Mouse (Mus musculus) testis, adult 2 months (tissue): ENCODE measurements around the gene Als2cl. TPM values are rescaled to one million over a fixed set of nuclear protein-coding genes. Genes with fewer than 3 reads are reported as not detected.

Experiments used
- H3K27ac ChIP-seq: fragments of 200-500 bp; 2 replicates; pipeline ENCODE4 v1.5.1; 2012; ENCODE audit warnings: low read depth, low read length; ENCODE audit not compliant: control insufficient read depth, insufficient read depth
- H3K27me3 ChIP-seq: fragments of 200-500 bp; 2 replicates; pipeline ENCODE4 v1.6.1; 2012; ENCODE audit warnings: mild to moderate bottlenecking, low read length, moderate library complexity; ENCODE audit not compliant: control insufficient read depth, insufficient read depth
- H3K36me3 ChIP-seq: fragments of 200-500 bp; 2 replicates; pipeline ENCODE4 v1.6.1; 2012; ENCODE audit warnings: mild to moderate bottlenecking, low read length; ENCODE audit not compliant: control insufficient read depth, insufficient read depth
- H3K4me1 ChIP-seq: fragments of 200-500 bp; 2 replicates; pipeline ENCODE4 v1.6.1; 2012; ENCODE audit warnings: low read length; ENCODE audit not compliant: control insufficient read depth, insufficient read depth
- H3K4me3 ChIP-seq: fragments of 200-500 bp; 2 replicates; pipeline ENCODE4 v1.5.1; 2012; ENCODE audit warnings: low read depth, mild to moderate bottlenecking, low read length, moderate library complexity, mixed read lengths; ENCODE audit not compliant: control insufficient read depth
- CTCF ChIP-seq: fragments of 200-500 bp; IDR thresholded peaks from 2 replicates; pipeline ENCODE4 v1.5.1; 2012; ENCODE audit warnings: low read depth, mild to moderate bottlenecking, inconsistent platforms, low read length, moderate library complexity; ENCODE audit not compliant: control insufficient read depth, insufficient read depth, insufficient replicate concordance
- POLR2A ChIP-seq: fragments of 200-500 bp; IDR thresholded peaks from 2 replicates; pipeline ENCODE4 v1.6.1; 2012; ENCODE audit warnings: low read depth, mild to moderate bottlenecking, inconsistent platforms, low read length, moderate library complexity; ENCODE audit not compliant: control insufficient read depth
- polyA plus RNA-seq: library from polyadenylated mRNA; depleted of rRNA; stranded (reverse); fragments of >200 nt; gene quantifications from 2 replicates; pipeline ENCODE4 v1.2.3, GENCODE M21; 2012

Als2cl gene
- polyA plus RNA-seq, 1 experiment = 4.8 TPM

GRCm38 (mm10) chr9:110844206-110844605 lies 35.5 kb upstream of the Als2cl start, which contains the start of gene Prss46:
Gene Prss46 (plus strand): TSS chr9:110844506.
- no peaks in the 10 kb centered on the region for H3K27me3 ChIP-seq
- H3K4me1 ChIP-seq = peaks cover 7% of the 10 kb centered on the region
- H3K4me3 ChIP-seq = peak within 1 kb of the TSS; percentile 89
- peak within 1 kb of the TSS; percentile 33 for H3K27ac ChIP-seq
- no peak for TF ChIP-seq CTCF
- peak; percentile 81 for TF ChIP-seq POLR2A
- H3K36me3 ChIP-seq = no peaks in the 10 kb centered on the region

GRCm38 (mm10) chr9:110849162-110849561 lies 30.5 kb upstream of the Als2cl start:
- no peak overlapping the region for H3K4me3 ChIP-seq
- TF ChIP-seq POLR2A (no peak), CTCF (no peak)
- peaks cover 5% of the 10 kb centered on the region for H3K4me1 ChIP-seq
- H3K36me3 ChIP-seq = no peaks in the 10 kb centered on the region
- no peaks in the 10 kb centered on the region for H3K27me3 ChIP-seq
- H3K27ac ChIP-seq = no peak overlapping the region

- TF ChIP-seq POLR2A (no peak), CTCF (no peak)
- no peaks in the 10 kb centered on the region for H3K27me3 ChIP-seq
- H3K27ac ChIP-seq = no peak overlapping the region
- no peaks in the 10 kb centered on the region for H3K36me3 ChIP-seq
- peaks cover 9% of the 10 kb centered on the region for H3K4me1 ChIP-seq
- no peak overlapping the region for H3K4me3 ChIP-seq
Measured at GRCm38 (mm10) chr9:110855903-110856302, 23.8 kb upstream of the Als2cl start.

GRCm38 (mm10) chr9:110856920-110857319 lies 22.8 kb upstream of the Als2cl start:
- Histone ChIP-seq H3K4me1 (peaks cover 9% of the 10 kb centered on the region), H3K27me3 (no peaks in the 10 kb centered on the region), H3K36me3 (no peaks in the 10 kb centered on the region), H3K4me3 (no peak overlapping the region), H3K27ac (no peak overlapping the region)
- TF ChIP-seq POLR2A (no peak), CTCF (no peak)

GRCm38 (mm10) chr9:110857781-110858472 lies 21.7 kb upstream of the Als2cl start, which contains the start of gene Prss50:
Gene Prss50 (plus strand): TSS chr9:110857967.
- Histone ChIP-seq H3K27me3 (no peaks in the 10 kb centered on the region), H3K4me1 (peaks cover 9% of the 10 kb centered on the region), H3K36me3 (no peaks in the 10 kb centered on the region), H3K27ac (no peak within 1 kb of the TSS), H3K4me3 (peak within 1 kb of the TSS; percentile 76)
- TF ChIP-seq CTCF = peak; percentile 28; the same call in 1 of the 2 replicates
- TF ChIP-seq POLR2A = no peak

- TF ChIP-seq POLR2A (no peak), CTCF (no peak)
- Histone ChIP-seq H3K36me3 (no peaks in the 10 kb centered on the region), H3K4me1 (peaks cover 9% of the 10 kb centered on the region), H3K4me3 (no peak overlapping the region), H3K27me3 (no peaks in the 10 kb centered on the region), H3K27ac (no peak overlapping the region)
Measured at GRCm38 (mm10) chr9:110858523-110858922, 21.1 kb upstream of the Als2cl start.

GRCm38 (mm10) chr9:110858967-110859596 lies 20.6 kb upstream of the Als2cl start:
- Histone ChIP-seq H3K27me3 (no peaks in the 10 kb centered on the region), H3K27ac (no peak overlapping the region), H3K4me3 (no peak overlapping the region), H3K4me1 (peaks cover 9% of the 10 kb centered on the region), H3K36me3 (no peaks in the 10 kb centered on the region)
- no peak for TF ChIP-seq POLR2A
- no peak for TF ChIP-seq CTCF
